Mouse (Mus musculus) kidney, adult 9 months (tissue): ENCODE results near the gene Slc41a3.
A peak's percentile ranks its signal among the peaks of the same experiment; 100 is the strongest.
"Not testable (repeated sequence)": the region's sequence is repeated elsewhere in the genome, so short reads cannot be mapped to it uniquely, and the experiment has no call there.

ENCODE experiments used
- DNase-seq: peaks from one replicate; pipeline ENCODE4 v3.0.0; 2022

The Slc41a3 gene

DNA sequence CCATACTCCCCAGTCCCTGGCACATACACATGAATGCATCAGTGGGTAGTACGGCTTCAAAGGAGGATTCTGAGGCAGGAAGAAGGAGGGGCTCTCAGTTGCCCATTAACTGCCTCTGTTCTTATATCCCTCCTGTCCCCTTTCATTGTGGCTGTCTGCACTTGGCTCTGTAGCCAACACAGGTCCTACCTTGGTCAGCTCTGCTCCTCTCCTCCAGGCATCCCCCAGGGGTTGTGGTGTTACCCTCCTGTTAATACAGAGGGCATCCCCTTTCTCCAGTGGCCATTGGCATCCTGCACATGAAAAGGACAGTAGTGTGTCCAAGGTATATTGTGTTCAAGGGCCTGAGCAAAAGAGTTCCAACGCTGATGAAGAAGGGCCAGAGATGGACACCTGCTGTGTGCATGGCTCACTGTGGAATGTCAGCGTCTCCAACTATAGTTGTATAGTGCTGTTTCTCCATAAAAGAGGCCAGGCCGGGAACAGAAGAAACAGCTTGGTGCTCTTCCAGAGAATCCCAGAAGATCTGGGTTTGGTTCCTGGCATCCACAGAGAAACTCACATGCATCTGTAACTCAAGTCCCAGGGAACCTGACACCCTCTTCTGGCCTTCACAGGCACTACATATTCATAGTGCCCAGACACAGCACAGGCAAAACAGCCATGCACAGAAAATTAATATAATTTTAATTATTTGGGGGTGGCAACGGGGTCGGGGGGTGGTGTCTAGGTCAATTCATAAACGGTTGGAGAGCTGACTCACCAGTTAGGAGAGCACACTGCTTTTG is 20.9 kb downstream of the Slc41a3 start:
- DNase-seq = no peak

GRCm38 (mm10) chr6:90627556-90627955 is 23.0 kb downstream of the Slc41a3 start:
- no peak for DNase-seq

DNA sequence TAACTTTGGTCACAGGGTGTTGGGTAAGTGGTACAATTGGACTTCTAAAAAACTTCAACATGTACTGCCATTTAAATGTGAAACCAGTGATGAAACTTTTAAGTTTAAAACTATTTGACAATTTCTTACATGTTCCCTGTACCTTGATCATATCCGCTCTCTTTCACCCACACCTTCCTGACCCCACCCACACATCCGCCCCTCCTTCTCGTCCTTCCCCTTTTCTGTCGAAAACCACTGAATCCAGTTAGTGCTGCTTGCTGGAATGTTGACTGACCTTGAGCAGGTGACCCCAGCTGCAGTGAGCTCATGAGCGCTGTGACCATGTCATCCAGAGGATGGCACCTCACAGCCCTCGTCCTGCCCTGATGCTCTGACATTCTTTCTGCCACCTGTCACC is 25.0 kb downstream of the Slc41a3 start:
- no peak for DNase-seq

- DNase-seq = no peak
These were observed 25.9 kb downstream of the Slc41a3 start for GRCm38 (mm10) chr6:90630427-90630826.

- not testable (repeated sequence) for DNase-seq
These were observed 28.0 kb downstream of the Slc41a3 start for GRCm38 (mm10) chr6:90632526-90632925.

DNA sequence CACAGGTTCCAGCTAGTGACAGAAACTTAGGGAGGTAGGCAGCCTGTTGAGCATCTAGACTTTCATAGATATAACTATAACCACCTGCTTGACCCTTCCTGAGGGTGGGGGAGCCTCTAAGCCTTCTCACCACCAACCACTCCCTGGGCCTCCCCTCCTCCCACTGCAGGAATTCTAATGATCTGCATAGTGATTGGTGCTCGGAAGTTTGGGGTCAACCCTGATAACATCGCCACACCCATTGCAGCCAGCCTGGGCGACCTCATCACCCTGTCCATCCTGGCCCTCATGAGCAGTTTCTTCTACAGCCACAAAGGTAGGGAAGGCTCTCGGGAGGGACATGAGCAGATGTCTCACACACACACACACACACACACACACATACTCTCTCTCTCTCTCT is 30.6 kb downstream of the Slc41a3 start:
- no peak for DNase-seq

DNA sequence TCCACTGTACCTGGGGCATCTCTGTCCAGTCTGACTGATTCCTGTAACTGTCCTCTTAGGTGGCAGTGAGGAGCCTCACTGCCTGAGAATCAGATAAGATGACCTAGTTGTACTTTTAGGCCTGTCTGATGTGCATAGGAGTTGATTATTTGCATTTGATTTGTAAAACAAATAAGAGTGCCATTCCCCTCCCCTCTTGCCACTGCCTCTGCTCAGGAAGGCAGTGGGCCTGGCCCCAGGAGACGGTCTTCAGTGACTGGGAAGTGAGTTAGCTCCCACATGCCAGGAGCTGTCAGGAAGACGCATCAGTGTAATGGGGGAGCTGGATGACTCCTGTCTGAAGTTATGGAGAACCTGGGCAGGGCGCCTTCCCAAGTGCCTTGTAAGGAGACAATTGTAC is 31.1 kb downstream of the Slc41a3 start:
- no peak for DNase-seq

- no peak for DNase-seq
These were observed 38.5 kb downstream of the Slc41a3 start for GRCm38 (mm10) chr6:90643057-90643456.

DNA sequence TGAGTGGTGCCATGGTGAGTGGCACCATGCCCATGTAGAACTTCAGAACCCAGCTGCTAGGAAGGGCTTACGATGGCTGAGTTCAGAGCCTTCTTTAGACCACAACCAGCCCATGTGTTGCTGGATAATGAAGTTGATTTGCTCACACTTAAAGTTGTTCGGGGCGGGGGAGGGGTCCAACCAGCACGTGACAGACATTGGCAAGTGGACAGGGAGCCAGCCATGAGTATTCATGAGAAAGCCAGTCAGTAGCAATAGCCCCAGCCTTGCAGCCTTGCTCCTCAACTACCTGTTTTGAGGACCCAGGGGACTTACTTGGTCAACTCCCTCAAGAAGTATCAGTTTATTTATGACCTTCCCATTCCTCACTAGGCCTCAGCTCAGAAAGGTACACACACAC is 40.4 kb downstream of the Slc41a3 start:
- DNase-seq = no peak

DNA sequence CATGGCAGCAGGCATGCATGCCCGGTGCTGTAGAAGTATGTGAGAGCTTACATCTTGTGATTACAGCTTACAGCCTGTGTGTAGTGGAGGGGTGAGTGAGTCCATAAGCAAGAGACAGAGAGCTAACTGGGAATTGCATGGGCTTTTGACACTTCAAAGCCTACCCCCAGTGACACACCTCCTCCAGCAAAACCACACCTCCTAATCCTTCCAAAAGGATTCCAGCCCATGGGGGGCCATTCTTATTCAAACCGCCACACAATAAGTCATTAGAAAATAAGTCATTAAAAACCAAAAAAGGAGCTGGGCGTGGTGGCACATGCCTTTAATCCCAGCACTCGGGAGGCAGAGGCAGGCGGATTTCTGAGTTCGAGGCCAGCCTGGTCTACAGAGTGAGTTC is 43.9 kb downstream of the Slc41a3 start:
- DNase-seq = no peak

DNA sequence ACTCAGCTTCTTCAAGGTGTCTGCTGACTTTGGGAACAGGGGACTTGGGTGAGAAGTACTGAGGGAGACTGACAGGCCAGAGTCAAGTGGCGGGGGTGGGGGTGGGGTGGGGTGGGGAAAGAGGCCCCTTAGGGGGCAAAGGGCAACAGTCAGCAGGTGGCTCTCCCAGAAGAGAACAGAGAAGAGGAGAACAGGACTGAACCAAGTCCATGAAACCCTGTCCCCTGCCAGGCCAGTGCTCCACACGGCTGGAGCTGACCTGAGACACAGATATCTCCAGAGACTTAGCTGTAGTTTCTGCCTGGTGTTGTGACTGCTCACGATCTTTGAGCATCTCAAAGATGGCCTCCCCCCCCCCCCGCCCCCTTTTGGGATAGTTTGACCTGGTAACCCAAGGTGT is 44.8 kb downstream of the Slc41a3 start:
- DNase-seq = no peak

DNA sequence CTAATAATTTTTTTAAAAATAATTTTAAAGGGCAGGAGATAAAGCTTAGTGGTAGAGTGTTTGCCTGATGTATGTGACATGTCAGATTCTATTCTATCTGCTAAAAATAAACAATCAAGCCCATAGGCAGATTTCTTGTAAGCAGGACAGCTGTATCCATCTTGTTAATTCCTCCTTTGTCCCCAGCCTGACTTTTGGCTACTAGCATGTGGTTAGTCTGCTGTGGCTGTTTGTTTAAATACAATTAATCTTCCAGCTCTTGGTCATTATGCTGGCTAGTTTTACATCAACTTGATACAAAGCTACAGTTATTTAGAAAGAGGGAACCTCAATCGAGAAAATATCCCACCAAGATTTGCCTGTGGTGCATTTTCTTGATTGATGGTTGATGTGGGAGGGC is 46.1 kb downstream of the Slc41a3 start:
- no peak for DNase-seq

GRCm38 (mm10) chr6:90653736-90654135 is 49.2 kb downstream of the Slc41a3 start:
- DNase-seq = peak; percentile 71

- peak; percentile 37 for DNase-seq
These were observed 51.9 kb downstream of the Slc41a3 start for GRCm38 (mm10) chr6:90656344-90656850.

GRCm38 (mm10) chr6:90659913-90660312 is 55.4 kb downstream of the Slc41a3 start:
- no peak for DNase-seq

GRCm38 (mm10) chr6:90660398-90661028 is 56.0 kb downstream of the Slc41a3 start:
- no peak for DNase-seq

- DNase-seq = no peak
These were observed 56.5 kb downstream of the Slc41a3 start for GRCm38 (mm10) chr6:90661029-90661399.

DNA sequence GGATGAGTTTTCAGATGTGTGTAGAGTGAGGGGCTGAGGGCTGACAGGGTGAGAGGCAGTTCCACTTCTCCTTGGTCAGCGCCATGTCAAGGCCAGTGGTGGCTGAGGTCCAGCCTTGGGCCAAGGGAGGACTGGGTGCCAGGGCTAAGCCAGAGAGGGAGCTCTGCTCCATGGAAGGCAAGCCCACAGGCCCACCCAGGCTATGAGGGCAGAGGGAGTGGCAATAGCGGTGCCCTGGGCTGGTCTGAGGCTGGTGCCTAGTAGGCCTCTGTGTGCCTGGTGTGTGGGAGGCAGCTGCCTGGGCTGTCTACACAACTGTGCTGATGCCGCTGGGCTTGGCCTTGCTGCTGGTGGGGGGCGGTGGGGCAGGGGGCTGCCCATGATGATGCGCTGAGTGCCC is 57.6 kb downstream of the Slc41a3 start:
- no peak for DNase-seq

GRCm38 (mm10) chr6:90663736-90664135 is 59.2 kb downstream of the Slc41a3 start:
- DNase-seq = no peak

- DNase-seq = no peak
These were observed 64.2 kb downstream of the Slc41a3 start for GRCm38 (mm10) chr6:90668693-90669092.

DNA sequence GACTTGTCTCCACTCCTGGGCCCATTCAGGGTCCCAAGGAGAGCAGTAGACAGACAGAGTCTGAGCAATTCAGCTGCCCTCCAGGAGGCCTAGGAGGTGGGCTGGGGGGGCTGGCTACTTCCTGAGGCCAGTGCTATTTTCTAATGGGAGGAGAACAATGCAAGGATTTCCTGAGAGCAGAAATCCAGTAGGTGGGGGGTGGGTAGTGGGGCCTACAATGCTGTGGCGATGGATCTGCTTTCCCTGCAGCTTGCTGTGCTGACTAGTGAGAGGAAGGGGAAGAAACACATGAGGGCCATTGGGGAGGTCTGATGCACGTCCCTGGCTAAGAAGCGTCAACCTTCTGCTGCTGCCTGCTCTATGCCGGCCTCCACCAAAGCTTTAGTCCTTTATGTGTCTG is 74.2 kb downstream of the Slc41a3 start:
- peak; percentile 56 for DNase-seq

GRCm38 (mm10) chr6:90680401-90680800 is 75.9 kb downstream of the Slc41a3 start:
- DNase-seq = no peak

DNA sequence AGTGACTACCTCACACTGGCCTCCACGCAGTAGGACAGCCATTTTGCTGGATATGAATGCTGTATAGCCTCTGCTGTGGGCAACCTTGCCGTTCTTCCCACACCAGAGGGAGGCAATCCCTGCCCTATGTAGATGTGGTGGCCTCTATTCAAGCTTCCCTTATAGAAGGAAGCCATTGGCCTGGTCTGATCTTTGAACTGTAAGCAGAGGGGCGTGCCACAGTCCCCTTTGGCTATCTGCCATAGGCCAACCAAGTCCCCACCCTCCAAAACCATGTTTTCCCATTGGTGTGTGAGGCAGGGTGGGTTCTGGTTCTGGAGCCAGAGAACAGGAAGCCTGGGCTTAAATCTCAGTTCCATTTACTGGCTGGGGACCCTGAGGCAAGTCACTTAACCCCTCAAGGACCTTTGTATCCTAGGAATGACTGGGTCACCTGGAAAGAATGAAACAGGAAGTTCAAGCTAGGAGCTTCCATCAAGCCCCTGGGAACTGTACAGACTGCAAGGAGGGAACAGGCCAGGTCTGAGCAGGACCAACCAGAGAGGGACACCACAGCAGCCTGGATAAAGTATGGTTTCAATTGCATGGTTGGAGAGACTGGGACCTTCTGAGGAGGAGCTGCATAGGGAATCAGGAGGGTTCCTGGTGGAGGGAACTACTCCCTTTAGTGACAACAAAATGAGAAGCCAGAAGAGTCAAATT is 79.5 kb downstream of the Slc41a3 start:
- peak; percentile 48 for DNase-seq

GRCm38 (mm10) chr6:90686812-90687211 is 82.3 kb downstream of the Slc41a3 start:
- DNase-seq = no peak
